Mouse (Mus musculus) left cerebral cortex, adult 11 months (tissue): ENCODE results near the gene Pkn3.
"Not testable (repeated sequence)": the region's sequence is repeated elsewhere in the genome, so short reads cannot be mapped to it uniquely, and the experiment has no call there.

Experiments used
- DNase-seq: peaks from one replicate; pipeline ENCODE4 v3.0.0; 2022; ENCODE audit warnings: low spot score

Pkn3 gene

DNA sequence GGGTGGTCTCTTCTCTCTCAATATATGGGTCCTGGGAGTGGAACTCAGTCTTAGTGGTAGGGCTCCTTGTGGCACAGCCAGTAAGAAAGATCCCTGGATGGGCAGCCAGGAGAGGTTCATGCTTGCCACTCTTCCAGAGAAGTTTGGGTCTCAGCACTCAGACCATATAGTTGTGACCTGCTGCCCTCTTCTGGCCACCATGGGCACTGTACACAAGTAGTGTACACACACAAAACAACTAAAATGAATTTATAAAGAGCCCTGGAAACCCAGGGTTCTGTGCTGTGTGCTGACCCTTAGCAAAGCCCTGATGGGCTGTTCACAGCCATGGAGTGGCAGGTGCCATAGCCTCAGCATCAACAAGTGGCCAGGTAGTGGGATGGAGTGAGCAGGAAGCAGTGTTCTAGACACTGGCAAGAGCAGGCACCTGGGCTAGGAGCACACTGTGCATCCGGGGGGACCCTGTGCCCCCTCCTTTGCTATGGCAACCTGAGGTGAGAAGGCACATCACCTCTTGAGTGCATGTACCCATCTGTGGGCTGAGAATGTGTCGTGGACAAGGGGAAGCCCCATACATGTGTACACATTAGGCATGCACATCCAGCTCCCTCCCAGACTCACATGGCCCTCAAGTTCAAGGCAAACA is 18.5 kb downstream of the Pkn3 start:
- no peak for DNase-seq

DNA sequence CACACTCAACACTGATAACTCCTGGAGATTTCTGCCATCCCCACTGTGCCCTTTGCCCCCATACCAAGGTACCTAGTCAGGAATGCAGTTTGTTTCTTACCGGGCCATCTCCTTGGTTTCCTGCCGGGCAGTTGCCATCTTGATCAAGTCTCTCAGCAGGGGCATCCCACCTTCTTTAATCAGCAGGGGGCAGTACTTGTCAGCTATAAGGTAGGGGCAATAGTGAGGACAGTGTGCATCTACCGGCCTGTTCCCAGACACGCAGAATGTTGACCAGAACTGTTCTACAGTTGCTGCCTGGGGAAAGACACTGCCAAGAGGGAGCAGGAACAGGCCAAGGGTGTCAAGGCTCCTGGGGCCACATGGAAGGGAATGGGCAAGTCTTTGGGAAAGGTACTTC is 22.7 kb downstream of the Pkn3 start:
- no peak for DNase-seq

DNA sequence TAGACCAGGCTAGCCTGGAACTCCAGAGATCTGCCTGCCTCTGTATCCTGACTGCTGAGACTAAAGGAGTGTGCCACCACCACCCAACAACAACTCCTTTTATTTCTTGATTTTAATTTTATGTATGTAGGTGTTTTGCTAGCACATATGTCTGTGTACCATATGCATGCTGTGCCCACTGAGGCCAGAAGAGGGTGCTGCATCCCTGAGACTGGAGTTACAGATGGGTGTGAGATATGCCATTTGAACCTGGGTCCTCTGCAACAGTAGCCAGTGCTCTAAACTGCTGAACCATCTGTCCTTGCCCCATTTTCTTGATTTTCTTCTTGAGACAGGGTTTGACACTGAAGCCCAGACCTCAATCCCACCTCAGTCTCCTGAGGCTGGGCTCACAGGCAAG is 28.9 kb downstream of the Pkn3 start:
- DNase-seq: no peak

DNA sequence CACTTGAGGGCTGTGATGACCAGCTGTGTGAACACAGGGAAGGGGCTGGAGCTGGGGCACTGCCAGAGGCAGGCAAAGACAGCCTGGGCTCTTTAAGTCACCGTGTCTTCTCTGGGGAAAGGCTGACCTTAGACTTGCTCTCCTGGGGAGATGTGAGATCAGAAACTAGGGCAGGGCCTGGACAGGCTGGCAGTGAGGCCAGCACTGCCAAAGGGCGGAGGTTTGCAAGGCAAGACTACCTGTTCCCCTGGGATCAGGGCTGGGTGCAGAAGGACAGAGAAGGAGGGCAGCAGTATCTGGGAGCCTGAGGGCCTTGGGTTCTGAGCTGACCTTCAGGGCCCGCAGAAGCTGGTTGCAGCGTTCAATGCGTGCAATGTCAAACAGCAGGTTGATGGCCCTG is 30.2 kb downstream of the Pkn3 start:
- DNase-seq: no peak

DNA sequence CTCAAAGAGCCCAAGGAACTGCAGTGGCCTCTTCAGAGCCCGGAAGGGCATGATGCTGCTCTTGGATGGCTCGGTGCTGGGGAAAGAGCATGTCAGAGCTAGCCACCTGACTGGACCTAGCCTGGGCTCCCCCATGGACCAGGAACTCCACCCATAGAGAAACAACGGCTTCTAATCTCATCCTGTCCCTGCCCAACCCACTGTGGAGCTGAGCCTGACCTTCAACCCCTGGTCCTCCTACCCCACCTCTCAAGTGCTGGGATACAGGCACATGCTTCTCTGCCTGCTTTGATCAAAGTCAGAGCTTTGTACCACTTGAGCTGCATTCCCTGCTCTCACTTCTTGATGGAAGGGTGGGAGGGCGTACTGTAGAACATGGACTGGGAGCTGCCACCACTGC is 30.8 kb downstream of the Pkn3 start:
- no peak for DNase-seq

DNA sequence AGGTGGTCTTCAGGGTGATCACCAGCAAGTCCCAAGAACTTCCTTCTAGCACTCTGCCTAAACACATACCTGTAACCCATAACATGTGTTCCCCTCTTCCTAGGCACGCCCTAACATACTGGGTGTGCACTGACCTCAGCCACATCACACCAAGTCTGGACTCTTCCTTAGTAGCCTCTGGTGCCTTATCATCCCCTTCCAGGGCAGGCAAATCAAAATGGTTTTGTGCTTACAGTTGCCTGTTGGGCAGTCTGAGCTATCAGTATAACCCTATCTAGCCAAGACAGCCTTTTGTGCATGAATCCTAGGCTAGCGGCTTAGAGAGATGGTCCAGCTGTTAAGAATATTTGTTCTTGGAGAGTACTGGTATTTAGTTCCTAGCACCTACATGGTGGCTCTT is 34.0 kb downstream of the Pkn3 start:
- DNase-seq: no peak

DNA sequence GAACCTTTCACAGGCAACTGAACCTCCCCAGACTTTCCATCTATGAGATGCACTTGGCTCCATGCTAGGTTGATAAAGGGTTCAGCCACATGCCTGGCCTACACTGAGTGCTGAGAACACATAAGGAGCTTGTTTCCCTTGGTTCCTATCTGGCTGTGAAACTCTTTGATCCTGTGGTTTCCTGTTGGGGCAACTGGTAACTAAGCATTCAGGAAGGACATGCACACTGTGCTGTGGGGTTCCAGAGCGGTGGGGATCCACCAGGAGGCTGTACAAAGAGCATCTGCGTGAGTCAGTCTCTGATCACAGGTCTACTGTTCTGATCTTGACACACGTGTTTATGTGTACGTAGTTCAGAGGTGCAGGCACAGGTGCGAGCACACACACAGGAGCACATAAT is 35.1 kb downstream of the Pkn3 start:
- DNase-seq: no peak

DNA sequence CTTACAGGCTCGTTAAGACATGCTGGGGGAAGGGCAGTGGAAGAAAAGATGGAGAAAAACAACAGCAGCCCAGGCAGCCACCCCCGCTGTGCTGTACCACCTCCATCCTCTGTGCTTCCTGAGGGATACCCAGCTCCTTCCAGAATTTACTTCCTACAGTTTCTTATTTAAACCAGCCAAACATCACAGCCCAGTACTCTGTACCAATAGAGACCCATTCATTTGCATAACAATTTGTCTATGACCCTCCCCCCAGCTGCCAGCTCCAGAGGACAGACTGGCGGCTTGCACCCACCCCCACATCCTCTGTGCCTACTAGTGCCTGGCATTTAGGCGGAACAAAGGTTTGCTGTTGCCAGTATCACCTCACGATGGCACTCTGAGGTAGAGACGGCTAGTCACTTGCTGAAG is 42.2 kb downstream of the Pkn3 start:
- DNase-seq: peak; percentile 64

DNA sequence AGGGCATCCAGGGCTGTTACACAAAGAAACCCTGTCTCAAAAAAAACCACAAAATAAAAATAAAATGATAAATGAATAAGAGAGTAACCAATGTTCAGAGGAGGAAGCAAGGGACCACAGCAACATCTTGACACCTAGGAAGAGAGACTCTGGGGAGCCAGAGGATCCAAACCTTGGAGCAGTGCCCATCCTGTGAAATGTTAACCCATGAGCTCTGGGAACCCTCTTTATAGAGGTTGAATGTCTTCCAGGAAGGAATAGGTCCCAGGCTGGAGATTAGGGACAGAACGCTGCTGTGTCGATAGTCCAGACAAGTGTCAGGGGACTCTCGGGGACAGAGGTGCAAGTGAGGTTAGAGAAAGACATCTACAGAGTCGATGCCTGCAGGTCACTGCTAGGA is 42.8 kb downstream of the Pkn3 start:
- no peak for DNase-seq

DNA sequence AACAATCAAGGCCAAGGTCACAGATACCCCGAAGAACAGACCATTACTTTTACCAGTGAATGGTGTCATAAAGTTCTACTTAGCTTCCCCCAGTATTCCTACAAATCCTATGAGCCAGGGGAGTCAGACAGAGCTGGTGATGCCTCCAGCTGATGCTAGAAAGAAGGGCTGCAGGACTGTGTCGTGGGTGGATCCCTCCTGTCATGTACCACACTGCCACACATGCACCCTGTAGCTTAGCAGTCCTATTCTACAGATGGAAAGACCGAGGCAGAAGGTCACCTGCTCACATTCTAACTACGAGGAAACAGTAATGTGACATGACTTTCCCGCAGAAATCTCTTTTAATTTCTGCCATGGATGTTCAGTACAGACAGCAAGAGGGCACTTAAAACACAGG is 45.3 kb downstream of the Pkn3 start:
- DNase-seq: no peak

DNA sequence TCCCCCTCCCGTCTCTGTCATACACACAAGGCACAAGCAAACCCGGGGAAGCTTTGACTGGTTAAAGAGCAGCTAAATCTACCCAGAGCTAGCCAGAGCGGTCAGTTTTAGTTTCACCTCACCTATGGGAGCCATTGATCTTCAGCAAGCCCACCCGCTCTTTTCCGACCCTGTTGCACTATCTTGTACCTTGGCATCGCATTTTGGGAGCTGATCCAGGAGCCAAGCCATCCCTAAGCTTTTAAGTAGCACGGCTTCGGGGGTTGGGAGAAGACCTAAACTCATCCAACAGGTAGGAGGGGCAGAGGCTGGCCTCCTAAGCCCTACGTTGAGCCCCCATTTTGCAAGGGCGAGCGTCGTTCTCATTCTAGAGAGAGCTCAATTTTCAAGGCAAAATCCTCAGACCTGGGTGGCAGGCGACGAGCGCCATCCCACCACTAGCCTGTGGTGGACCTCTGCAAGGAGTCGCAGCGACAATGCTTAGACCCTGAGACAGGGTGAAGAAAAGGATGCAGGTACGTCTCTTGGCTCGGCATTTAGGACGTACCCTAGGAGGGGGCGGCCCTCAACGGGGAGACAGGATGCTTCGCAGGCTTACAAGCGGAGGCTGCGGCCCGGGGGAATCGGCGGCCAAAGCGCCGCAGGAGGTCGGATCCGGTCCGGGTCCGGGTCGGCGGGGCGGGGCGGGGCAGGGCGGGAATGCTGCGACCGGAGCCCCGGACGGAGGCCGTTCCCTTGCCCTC is 46.4 kb downstream of the Pkn3 start:
- no peak for DNase-seq

DNA sequence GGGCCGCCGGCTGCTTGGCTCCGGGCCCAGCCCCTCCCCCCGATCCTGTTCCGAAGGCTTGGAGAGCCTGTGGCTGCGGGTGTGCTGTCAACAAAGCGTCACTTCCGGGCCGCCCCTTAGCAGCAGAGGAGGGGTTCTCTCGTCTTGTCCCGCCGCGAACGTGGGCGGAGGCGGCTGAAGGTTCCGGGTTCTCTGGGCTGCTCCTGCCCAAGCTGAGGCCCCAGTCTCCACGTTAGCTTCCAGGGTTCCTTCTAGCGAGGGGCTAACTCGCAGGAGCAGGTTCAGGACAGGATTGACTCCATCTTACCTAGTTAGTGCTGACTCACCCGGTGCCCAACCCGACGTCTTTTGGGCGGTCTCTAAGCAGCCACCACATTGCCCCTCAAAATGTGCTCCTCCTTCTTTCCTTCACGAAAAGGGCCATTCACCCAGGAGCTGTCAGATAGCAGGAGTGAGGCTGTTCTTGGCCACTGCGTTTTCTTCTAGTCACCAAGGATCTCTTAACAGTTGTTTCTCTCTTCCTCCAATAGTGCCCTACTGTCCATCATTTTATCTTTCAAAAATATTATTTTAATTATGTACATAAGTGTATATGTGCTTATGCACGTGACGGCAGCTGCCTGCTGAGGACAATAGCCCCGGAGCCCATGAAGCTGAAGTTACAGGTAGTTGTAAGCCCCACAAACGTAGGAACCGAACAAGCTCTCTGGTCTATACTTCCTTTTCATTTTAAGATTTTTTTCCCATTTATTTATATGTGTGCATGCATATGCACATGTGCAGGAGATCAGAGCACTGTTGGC is 47.2 kb downstream of the Pkn3 start, which contains the start of gene Zer1:
Gene Zer1, minus strand, starts transcription at position 114 of the 803 bp plus-strand sequence.
- peak; percentile 91 for DNase-seq

DNA sequence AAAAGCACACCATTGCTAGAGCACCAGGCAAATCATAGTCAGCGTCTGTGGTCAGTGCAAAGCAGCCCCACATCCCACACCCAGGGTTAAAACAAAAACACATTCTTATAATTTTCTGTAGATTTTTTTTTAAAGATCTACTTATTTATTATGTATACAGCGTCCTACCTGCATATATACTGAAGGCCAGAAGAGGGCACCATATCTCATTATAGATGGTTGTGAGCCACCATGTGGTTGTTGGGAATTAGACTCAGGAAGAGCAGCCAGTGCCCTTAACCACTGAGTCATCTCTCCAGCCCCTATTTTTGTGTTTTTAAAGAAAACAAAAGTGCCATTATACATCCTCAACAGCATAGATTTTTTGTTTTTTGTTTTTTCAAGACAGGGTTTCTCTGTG is 51.3 kb downstream of the Pkn3 start:
- DNase-seq: no peak

DNA sequence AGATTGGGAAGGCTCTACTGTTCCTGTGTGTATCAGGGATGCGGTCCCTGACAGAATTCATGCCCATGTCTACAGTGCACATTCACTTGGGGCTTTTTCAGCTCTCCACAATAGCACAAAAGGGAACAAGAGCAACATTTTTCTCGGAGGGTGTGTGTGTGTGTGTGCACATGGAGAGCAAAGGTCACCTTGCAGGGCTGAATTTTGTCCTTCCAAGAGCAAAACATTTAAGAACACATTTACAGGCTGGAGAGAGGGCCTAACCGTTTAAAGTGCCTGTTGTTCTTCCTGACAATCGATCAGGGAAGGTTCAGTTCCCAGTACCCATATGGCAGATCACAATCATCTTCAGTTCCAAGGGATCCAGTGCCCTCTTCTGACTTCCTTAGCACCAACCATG is 52.7 kb downstream of the Pkn3 start:
- no peak for DNase-seq

DNA sequence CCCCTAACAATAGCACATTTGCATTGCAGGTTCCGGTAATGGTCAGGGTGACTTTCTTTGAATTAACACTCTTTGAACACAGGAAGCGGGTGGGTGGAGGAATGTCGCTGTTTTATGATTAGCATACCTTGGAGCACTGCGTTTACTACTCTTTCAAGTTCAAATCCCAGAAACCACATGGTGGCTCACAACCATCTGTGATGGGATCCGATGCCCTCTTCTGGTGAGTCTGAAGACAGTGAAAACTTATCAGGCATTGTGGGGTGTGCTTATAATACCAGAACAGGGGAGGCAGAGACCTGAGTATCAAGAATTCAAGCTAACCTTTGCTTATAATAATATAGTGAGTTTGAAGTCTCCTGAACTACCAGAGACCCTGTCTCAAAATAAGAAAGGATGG is 53.8 kb downstream of the Pkn3 start:
- DNase-seq: not testable (repeated sequence)

DNA sequence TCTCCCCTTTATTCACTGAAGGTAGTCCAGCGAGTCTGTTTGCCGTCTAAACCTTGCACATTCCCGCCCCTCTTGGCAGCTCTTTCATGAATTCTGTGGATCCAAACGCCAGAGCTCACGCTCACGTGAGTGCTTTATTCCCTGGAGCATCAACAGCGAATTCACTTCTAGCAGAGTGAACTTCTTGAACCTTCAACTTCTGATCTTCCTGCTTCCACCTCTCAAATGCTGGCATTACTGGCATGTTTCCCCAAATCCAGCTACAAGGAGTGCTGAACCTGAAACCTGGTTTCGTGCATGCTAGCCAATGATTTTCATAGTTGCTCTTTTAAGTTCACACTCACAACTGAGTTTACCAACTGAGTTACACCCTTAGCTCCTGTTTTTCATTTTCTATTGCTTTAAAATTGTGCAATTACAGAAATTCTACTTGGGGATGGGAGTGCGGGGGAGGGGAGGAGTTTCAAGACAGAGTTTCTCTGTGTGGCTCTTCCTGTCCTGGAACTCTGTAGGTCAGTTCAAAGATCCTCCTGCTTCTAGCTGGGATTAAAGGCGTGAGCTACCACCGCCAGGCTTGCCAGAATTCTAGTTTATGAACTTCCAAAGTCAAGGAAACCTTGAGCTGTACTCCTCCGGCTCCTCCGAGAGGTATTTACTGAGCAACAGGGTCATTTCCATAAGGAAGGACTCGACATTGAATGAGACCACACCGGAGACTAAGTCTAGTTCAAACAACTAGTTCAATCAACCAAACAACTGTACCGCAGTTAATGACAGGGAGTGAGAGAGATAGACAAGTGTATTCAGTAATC is 55.5 kb downstream of the Pkn3 start:
- DNase-seq: no peak

DNA sequence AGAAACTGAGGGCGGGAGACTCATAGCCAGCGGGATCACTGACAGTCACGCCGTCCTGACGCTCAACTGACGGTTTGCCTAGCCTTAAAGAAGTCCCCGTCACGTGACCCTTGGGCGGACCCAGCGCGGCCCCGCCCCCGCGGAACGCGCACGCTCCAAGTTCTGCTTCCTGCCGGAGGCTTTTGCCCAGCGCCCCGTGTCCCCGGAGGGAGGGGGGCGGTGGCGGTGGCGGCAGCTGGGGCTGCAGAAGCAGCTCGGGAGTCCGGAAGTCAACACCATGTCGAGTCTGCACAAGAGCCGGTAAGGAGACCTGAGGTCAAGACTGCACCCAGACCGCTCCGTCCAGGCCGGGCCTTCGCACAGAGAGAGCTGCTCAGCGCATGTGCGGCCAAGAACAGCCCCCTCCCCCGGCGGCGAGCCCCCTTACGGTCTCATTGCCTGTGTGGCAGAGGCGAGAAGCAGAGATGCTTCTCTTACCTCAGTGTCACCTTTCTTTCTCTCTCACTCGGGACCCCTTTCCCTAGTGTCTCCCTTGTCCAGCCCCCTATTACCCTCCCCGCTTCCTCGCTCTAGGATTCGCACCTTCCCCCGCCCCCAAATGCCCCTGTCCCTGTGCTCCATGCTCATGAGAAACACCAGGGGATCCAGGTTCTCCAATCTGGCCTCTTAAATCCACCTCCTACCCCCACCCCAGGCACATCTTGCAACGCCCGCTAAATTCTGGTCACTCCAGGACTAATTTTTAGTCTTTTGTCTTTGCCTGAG is 56.3 kb downstream of the Pkn3 start, which contains the start of gene Tbc1d13:
Gene Tbc1d13, plus strand, starts transcription at position 134 of the 765 bp plus-strand sequence.
- DNase-seq: peak; percentile 95

DNA sequence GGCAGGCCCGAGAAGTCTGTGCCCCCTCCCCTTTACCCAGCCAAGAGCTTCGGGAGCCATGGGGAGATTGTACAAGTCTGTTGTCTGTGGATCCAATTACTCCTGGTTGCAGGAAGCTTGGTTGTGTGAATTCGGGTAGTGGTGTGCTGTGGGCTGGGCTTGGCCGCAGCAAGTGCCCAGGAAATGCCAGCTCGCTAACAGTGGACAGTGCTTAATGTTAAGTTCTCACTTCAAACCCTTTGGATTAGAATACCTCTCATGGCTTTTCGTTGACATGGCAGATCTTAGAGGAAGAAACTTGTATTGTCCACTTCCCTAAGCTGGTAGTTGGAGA is 56.9 kb downstream of the Pkn3 start:
- DNase-seq: no peak

DNA sequence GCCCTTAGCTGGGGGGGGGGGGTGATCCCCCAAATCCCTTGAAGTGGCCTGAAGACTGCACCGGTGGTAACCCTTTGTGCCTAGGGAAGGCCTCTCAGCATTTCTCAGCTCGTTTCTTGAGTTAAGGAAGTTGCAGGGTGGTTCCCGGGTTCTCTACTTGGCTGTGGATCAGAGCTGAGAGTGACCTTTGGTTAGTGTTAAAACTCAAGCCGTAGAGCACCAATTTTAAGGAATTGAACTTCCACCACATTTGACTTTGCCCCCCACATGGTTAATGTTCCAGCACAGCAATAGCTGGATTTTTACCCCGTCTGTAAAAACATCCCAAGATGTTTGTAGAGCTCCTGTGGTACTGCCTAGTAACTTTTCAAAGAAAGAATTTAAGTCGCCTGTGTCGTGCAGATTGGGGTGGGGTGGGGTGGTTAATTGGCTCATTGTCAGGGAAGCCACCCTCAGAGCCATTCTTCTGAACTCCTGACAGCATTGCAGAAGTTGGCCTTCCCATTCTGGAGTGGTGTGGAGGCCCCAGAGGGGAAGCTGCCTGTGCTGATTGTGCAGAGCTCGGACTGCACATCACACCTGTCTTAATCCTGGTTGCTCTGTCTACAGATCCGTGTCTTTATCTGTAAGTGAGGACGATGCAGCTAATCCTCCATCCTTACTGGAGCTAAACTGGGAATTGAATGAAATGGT is 57.6 kb downstream of the Pkn3 start:
- DNase-seq: no peak

DNA sequence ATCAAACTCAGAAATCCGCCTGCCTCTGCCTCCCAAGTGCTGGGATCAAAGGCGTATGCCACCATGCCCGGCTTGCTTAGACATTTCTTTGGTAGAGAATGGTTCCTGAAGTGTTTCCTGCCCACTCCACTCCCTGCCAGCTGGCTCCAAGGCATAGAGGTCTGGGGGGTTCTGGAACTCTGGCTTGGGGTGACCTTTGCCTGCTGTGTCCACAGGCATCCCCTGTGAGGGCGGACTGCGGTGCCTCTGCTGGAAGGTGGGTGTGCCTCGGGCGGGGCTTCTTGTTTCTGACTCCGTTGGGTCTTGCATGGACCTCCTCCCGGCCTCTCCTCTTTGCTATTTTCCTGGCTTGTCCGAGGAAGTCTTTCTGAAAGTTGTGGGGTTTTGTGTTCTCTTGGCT is 59.0 kb downstream of the Pkn3 start:
- DNase-seq: no peak

DNA sequence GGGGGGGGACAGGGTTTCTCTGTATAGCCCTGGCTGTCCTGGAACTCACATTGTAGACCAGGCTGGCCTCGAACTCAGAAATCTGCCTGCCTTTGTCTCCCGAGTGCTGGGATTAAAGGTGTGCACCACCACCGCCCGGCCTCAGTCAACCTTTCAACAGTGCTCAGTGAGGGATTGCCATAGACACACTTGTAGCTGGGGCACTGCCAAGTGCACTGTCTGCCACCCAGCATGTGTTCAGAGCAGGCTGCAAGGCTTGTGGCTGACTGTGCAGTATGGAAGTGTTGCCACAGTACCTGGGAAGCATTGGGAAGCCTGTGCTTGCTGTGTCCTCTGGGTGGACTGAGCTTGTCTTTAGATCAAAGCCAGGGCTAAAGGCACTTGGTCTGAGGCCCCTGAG is 62.5 kb downstream of the Pkn3 start:
- not testable (repeated sequence) for DNase-seq
